Mouse (Mus musculus) heart, adult 9 months (tissue): ENCODE measurements at regions not wholly inside any gene's neighbourhood (a gene's known extent, or its start where the extent isn't known, plus 50 kb on each side); places are given as distances from the start of the nearest gene placed in this dataset.
"Not testable (repeated sequence)": the region's sequence is repeated elsewhere in the genome, so short reads cannot be mapped to it uniquely, and the experiment has no call there.

Experiments
- DNase-seq, 2 experiments: peaks; one replicate each; pipeline ENCODE4 v3.0.0; 2022; ENCODE audit warnings: low spot score in 2 of 2

DNA sequence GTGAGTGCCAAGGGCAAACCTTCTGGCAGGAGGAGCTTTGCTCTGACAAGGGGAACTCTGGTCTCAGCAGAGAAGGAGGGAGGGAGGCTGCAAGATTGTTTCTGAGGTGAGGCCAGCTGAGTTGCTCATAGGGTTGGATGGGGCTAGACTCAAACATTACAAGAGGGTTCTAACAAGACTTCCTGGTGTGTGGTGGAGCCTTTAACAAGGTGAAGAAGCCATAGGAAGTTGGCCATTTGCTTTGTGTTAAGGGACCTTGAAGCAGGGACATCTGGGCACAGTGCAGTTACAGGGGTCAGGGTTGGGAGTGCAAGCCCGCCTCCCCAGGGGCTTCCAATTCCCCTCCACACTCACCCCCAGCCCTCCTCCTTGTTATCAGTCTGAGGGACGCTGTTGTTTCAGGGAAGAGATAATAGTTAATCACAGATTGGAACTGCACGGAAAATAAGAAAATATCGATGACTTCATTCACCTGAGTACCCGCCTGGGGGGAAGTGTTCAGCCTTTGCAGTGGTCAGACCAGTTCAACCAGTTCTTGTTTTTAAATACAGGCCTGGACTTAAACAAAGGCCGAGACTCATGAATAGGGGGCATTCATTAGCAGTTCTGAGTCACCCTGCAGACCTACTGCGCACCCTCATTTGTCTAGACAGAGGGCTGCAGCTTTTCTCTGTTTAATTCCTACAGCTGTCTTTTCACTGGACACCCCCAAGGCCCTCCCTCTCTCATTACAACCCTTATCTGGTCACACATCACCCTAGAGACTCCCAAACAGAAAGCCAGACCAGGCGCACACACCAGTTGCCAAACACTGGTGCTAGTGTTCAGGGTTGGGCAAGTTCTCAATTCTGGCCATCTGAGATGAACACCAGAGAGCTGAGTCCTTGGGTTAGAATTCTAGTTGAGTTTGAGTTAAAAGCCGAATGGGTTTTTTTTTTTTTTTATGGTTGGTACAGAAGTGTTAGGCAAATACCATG is 139.5 kb downstream of the Bcl2l11 start:
- no peak for DNase-seq

DNA sequence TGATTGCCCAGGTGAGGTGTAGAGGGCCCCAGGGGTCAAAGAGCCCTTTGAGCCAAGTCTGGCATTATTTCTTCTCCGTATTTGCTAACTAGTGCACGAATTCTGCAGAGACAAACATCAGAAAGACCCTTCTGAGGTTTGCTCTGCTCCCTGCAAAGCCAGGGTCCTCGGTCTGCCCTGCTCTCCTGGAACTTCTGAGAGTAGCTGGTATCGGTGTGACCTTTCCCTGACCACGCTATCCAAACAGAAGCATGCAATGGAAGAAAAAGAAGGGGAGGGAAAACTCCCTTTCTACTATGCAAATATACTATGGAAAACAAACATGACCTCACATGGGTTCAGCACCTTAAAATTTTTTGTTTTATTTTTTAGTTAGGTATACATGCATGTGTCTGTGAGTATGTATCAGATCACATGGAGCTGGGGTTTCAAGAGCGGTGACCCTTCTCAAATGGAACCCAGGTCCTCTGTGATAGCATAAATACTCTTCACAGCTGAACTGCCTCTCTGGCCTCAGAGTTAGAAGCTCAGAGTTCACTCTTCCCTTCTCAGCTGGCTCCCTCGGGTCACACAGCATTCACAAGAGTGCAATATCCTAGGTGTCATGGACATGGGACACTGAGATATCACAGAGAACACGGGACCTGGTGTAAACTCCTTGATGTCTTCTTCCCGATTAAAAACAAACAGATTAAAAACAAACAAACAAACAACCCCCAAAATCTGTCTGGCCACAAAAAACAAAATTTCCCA is 144.7 kb downstream of the Bcl2l11 start:
- DNase-seq = no peak

DNA sequence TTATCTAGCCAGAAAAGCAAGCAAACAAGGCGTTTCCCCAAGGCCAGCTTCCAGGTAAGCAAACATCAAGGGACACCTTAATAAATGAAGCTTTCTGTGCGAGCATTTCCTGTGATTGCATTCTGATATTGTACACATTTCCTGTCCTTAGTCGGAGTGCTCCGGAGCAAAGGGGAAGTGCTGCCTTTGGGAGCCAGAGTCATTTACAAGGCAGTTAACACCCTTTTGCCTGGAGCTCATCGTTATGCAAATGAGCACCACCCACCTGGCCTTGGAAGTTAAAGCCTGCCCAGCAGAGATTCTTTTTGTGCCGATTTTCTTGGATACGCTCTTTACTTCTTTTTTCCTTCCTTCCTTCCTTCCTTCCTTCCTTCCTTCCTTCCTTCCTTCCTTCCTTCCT is 147.0 kb downstream of the Bcl2l11 start:
- DNase-seq = no peak

DNA sequence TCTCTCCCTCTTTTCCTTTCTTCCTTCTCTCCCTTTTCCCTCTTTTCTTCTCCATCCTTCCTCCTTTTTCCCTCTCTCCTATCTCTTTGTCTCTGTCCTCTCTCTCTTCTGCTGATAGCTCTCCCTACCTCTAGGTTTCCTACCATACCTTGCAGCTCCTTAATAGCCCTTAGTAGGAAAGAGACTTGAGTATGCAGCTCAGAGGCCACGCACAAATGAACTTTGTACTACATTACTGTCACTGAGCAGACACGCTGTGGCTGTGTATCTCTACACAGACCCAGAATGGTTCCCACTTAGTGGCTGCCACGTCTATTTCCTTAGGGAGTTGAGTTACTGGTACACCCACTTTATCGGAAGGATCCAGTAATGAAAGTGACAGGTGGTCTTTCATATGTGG is 147.5 kb downstream of the Bcl2l11 start:
- DNase-seq = no peak

DNA sequence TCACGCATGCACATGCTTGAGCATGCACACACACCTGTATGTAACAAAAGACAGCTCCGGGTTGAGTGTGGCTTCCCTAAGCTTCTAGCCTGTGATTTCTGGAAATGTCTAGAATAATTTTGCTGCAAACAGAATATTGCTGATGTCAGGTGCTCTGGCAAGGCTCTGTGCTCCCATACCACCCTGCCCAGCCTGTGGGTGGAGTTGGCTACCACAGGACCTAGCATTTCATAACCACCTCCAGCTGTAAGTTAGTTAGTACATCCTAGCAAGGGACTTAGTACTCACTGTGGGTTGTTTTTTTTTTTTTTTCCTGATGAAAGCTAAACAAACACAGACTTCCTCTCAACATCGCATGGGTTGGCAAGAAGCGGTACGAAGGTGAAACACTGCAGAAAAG is 150.5 kb downstream of the Bcl2l11 start:
- no peak for DNase-seq

DNA sequence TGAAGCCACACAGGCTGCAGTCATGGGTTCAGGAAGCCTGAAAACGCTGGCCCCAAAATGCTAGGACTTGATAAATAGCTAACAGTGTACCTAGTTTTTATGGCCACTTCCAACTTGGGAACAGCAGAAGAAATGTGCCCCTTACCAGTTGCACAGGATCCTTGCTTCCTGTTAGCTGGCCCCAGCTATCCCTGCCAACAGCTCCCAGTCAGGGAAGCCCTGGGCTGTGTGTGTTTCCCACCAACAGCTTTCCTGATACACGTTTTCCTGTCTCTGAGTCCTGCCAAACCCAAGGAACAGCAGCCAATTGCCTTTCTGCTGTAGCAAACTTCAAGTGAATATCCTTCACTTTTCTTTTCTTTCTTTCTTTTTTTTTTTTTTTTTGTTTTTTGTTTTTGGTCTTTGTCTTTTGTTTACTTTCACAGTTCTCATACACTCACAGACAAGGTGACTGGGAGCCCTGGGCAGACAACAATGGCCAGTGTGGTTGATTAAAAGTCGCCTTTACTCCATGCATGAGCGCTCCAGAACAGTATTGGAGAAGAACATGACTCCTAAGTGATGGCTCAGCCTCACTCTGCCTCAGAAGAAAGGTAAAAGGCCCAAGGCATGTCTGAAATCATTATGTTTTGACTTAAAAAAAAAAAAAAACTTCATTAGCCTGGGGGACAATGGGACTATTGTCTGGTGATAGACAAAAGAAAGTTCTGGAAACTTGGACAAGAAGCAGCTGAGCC is 151.7 kb downstream of the Bcl2l11 start:
- DNase-seq = peak in 1 of 2 experiments; percentile 17

DNA sequence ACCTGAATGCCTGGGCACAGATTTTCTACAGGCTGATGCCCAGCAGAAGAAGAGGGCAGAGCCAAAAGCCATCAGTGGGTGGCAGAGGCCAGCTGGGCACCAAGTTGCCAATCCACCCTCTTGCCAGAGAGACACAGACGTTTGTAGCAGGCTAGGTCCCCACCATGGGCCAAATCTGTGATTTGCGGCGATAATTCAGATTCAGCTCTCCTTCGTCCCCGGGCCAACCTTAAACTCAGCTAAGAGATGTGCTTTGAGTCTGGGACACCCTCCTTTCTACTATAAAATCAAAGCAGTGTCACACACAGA is 152.2 kb downstream of the Bcl2l11 start:
- DNase-seq = no peak

DNA sequence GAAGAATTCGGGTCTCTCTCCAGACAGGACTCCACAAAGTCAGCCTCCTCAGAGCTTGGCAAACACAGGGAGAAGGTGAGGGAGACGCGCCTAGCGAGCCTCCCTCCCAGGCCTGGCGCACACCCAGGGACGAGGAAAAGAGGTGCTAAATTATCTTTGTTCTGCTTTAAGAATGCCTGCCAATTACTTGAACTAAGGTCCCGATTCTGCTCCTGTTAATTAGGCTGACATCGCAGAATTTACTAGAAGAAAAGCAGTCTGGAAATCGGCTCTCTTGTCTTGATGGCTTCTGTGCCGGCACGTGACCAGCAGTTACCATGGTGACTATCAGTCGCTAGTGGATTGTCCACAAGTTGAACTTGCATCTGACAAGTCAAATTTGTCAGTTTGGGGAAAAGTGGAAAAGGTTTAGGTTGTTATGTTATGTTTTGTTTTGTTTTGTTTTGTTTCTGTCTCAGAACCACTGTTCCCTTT is 152.8 kb downstream of the Bcl2l11 start:
- DNase-seq = peak; percentile 32 to 45

DNA sequence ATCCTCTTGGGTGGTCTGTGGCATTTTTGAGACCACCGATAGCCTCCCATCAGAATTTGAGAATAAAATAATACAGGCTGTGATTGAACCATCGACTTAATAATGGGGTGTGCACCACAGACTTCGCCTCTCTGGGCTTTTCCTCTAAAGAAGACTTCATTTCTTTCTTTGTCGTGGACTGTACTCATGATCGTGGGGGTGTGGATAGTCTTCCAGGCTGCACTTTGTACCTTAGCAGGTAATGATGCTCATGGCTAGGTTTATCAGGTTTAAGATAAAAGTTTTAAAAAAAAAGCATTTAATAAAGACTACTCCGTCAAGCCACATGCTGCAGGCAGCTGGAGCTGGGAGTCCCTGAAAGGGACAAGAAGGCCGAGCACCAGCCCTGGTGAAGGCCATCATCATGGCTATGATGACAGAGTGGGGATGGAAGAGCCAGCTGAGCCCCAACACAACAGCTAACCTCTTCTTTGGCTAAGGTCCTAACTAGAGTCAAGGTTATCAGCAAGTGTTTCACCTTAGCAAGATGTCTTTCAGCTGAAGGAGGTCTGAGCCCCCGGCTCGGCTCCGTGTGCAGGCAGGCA is 153.4 kb downstream of the Bcl2l11 start:
- DNase-seq = no peak

DNA sequence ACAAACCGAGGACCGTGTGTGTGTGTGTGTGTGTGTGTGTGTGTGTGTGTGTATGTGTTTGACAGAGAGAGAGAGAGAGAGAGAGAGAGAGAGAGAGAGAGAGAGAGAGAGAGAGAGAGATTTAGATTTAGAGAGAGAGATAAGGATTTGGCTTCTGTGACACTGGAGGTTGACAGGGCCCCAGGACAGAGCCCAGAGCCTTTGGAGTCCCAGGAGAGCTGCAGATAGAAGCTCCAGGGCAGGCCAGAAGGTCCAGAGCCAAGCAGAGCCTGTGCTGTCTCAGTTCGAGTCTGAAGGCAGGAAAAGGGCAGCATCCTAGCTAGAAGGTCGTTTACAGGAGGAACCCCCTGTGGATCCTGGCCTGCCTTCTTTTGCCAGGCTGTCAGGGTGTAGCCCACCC is 156.8 kb downstream of the Bcl2l11 start:
- no peak for DNase-seq

DNA sequence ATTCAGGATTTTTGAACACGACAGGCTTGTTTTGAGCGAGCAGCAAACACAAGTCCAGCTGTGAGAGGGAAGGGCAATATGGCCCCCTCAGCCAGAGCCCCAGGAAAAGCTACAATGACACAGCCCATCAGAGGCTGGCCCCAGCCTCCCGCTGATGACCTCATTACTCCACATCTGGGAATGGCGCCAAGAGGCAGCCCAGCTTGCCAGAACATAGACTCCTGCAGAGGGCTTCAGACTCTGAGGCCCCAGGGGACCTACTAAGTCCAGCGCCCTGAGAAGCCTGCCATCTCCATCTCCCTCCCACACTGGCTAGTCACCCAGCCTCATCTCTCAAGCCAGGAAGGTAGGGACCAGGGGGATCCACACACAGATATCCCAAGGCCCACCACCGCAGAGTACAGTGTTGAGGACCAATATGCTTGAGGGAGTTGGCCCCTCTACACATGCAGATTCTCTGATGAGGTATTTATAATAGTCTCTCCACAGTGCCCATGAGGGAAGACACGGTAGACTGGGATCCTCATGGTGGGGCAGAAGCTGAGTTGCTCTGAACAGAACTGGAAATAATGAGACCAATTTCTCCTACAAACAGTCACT is 159.1 kb downstream of the Bcl2l11 start:
- peak; percentile 91 to 93 for DNase-seq

DNA sequence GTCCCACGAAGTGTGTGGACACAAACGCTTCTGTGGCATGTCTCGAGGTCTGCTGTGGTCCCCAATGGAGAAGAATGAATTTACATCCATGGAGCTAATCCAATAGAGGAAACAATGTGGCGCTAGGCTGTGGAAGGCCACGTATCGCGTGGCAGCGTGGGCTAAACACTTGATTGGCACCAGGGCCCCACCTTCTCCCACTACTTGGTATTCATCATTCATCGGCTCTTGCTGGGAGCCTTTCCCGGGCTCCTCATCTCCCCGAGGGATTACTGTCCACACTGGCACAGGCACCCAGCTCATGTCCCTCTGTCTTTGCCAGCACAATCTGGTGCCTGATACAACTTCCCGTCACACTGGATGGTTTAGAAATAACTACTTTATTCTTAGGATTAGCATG is 159.6 kb downstream of the Bcl2l11 start:
- DNase-seq = no peak

DNA sequence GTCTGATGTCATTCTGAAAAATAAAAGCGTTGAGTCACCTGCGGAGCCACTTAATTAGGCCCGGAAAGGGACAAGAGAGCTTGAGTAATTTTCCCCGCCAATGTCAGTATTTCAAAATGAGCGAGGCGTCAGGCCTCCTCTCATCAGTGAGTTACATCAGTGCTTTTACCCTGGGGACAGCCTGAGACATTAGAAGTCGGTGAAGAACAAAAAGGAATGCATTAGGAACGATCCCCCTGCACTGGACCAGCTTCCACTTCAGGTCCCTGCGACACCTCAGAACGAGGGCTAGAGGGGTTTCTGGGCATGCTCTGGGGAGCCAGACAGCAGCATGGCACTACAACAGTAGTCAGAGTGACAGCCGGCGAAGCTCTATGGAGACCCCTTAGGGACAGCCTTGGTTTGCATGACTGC is 162.3 kb downstream of the Bcl2l11 start:
- no peak for DNase-seq

DNA sequence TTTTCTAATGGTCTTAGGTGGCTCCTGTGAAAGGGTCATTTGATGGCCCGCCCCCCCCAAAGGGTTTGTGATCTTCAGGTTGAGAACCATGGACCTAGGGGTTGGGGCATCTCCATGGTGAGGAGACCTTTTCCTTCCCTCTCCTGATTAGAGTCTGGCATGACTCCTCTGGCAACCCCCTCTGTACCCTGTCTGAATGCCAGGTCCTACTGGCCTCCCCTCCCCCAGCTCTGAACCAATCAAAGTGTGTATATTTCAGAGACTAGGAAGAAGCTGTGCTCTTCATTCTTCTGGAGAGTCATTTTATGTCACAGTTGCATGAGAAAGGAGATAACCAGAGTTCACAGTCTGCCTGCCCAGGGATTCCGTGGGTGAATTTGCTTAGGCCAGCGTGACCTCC is 164.8 kb downstream of the Bcl2l11 start:
- no peak for DNase-seq

DNA sequence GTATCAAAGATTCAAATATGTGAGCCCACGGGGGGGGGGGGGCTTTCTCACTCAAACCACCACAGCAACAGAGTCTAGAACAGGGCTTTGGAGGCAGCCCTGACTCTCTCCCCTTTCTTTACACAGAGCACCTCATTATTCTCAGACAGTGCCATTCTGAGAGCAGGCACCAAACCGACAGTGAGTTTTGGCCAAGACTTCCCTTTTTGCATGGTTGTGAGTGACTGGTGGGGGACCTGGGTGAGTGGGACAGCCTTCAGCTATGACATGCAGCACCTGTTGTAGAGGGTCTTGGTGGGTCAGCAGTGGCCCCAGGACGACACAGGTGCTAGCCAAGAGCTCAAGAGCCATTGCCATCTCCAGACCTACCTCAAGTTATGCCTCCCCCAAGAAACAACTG is 168.8 kb downstream of the Bcl2l11 start:
- DNase-seq = no peak

DNA sequence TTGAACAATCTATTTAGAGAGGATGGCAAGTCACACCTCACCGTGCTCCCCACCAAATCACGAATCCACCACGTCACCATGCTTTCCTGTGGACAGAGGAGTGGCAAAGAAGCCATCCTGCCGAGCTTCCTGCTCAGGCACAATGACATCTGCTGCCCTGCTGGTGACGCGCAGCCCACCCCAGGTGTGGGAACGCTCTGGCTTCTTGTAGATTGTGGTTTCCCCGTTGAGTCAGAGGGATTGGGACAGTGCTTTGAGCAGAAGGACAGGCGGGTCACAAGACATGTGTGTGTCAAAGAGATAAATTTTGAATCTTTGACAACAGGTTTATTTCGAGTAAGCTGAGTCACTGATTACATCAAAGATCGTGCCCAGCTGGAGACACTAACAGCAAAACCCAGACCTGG is 169.2 kb downstream of the Bcl2l11 start:
- no peak for DNase-seq

DNA sequence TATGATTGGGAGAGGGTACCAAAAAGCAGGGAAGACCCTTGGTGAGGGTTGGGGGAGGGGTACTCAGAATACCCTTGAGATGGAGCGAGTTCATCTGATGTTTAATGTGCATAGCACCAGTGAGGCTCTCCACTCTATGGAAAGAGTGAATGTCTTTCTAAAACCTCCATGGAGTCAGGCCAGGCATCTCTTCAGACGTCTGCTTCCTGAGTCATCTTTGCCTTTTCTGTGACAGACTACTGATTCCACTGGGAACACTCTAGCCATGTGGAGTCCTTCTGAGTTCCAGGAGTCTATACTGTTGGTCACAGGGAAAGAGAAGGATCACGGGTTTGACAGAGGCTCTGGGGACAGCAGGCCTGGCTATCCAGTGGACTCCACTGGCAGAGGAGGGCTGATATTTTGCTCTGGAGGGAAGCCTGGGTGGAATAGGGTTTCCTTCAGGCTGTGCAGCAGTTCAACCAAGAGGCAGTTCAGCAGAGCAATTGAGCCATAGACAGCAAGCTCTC is 169.9 kb downstream of the Bcl2l11 start:
- DNase-seq = no peak

DNA sequence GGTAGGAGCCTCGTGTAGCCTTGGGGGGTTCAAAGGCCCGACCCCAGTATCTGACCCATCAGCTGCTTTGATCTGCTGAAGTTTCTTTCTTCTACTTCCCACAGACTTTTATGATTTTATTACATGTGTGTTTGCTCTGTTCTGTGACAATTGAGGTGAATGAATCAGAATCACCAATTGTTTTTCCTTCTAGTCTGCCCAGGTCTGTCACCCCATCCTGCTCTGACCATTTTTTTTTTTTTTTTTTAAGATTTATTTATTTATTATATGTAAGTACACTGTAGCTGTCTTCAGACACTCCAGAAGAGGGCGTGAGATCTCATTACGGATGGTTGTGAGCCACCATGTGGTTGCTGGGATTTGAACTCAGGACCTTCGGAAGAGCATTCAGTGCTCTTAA is 170.6 kb downstream of the Bcl2l11 start:
- not testable (repeated sequence) for DNase-seq

DNA sequence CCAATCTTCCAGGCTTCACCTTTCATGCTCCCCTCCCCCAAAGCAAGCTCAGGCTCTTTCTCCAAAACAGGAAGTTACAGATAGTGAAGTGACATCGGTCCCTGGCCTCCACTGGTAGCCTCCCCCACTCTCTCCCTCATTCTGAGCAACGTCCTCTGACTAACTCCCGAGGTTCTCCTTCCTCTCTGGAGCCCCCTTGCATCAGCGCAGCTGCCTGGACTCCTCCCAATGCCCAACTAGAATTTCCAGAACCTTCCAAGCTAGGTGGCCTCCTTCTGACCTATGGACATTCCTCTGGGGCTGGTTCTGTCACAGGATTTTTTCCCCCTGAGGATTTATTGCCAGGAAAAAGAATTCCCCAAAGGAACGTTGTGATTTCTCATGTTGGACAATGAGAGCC is 171.1 kb downstream of the Bcl2l11 start:
- peak in 1 of 2 experiments; percentile 37 for DNase-seq

DNA sequence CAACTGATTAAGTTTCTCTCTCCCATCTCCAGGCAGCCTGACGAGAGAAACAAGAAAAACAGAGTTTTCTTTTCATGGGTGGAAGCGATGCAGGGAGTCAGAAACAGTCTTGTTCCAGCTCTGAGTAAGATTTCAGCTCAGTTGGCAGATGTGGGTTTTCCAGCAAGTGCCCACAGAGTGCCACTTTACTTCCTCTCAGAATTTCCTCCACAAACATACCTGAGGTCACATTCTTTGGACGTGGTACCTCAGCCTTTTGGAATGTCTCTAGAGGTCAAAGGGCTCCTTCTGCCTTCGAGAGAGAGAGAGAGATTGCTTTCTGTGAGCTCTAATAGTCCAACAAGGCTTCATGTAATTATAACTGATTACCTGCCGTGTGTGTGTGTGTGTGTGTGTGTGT is 172.0 kb downstream of the Bcl2l11 start:
- DNase-seq = no peak

DNA sequence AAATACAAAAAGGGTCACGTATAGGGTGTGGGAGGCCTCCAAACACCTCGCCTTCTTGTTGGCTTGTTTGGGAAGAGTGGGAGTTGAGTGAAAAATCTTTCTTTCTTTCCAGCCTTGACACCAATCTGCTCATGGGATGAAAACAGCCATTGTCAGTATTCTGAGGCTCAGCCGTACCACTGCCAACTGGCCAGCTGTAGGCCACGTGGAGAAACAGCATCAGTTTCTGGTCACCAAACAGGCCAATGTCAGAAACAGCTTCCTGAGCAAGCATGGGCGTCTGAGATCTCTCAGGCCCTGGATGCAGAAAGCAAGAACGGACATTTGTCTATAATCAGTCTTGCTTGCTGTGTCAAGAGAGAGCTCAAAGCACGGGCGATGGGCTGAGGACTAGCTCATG is 173.2 kb downstream of the Bcl2l11 start:
- peak; percentile 54 to 55 for DNase-seq
